Mouse (Mus musculus) testis, adult 2 months (tissue): ENCODE data around the gene Il11ra1. TPM values are rescaled to one million over a fixed set of nuclear protein-coding genes. Genes with fewer than 3 reads are reported as not detected.
"Not testable (repeated sequence)": the region's sequence is repeated elsewhere in the genome, so short reads cannot be mapped to it uniquely, and the experiment has no call there.

Source experiments
- H3K27ac ChIP-seq: fragments of 200-500 bp; 2 replicates; pipeline ENCODE4 v1.5.1; 2012; ENCODE audit warnings: low read depth, low read length; ENCODE audit not compliant: control insufficient read depth, insufficient read depth
- H3K27me3 ChIP-seq: fragments of 200-500 bp; 2 replicates; pipeline ENCODE4 v1.6.1; 2012; ENCODE audit warnings: mild to moderate bottlenecking, low read length, moderate library complexity; ENCODE audit not compliant: control insufficient read depth, insufficient read depth
- H3K36me3 ChIP-seq: fragments of 200-500 bp; 2 replicates; pipeline ENCODE4 v1.6.1; 2012; ENCODE audit warnings: mild to moderate bottlenecking, low read length; ENCODE audit not compliant: control insufficient read depth, insufficient read depth
- H3K4me1 ChIP-seq: fragments of 200-500 bp; 2 replicates; pipeline ENCODE4 v1.6.1; 2012; ENCODE audit warnings: low read length; ENCODE audit not compliant: control insufficient read depth, insufficient read depth
- H3K4me3 ChIP-seq: fragments of 200-500 bp; 2 replicates; pipeline ENCODE4 v1.5.1; 2012; ENCODE audit warnings: low read depth, mild to moderate bottlenecking, low read length, moderate library complexity, mixed read lengths; ENCODE audit not compliant: control insufficient read depth
- CTCF ChIP-seq: fragments of 200-500 bp; IDR thresholded peaks from 2 replicates; pipeline ENCODE4 v1.5.1; 2012; ENCODE audit warnings: low read depth, mild to moderate bottlenecking, inconsistent platforms, low read length, moderate library complexity; ENCODE audit not compliant: control insufficient read depth, insufficient read depth, insufficient replicate concordance
- POLR2A ChIP-seq: fragments of 200-500 bp; IDR thresholded peaks from 2 replicates; pipeline ENCODE4 v1.6.1; 2012; ENCODE audit warnings: low read depth, mild to moderate bottlenecking, inconsistent platforms, low read length, moderate library complexity; ENCODE audit not compliant: control insufficient read depth
- polyA plus RNA-seq: library from polyadenylated mRNA; depleted of rRNA; stranded (reverse); fragments of >200 nt; gene quantifications from 2 replicates; pipeline ENCODE4 v1.2.3, GENCODE M21; 2012

Gene Il11ra1
- polyA plus RNA-seq, 1 experiment, result 11.0 TPM

GRCm38 (mm10) chr4:41681947-41682346, 17.8 kb upstream of the Il11ra1 start:
- Histone ChIP-seq H3K36me3 (no peaks in the 10 kb centered on the region), H3K4me3 (no peak overlapping the region), H3K27ac (no peak overlapping the region), H3K4me1 (no peaks in the 10 kb centered on the region; the same call in 1 of the 2 replicates), H3K27me3 (no peaks in the 10 kb centered on the region)
- TF ChIP-seq POLR2A, result no peak

- TF ChIP-seq POLR2A (no peak), CTCF (no peak)
- H3K27me3 ChIP-seq, result no peaks in the 10 kb centered on the region
- no peaks in the 10 kb centered on the region for H3K36me3 ChIP-seq
- no peaks in the 10 kb centered on the region; the same call in 1 of the 2 replicates for H3K4me1 ChIP-seq
- H3K4me3 ChIP-seq, result no peak overlapping the region
- H3K27ac ChIP-seq, result no peak overlapping the region
Observed at GRCm38 (mm10) chr4:41682789-41683188, 17.0 kb upstream of the Il11ra1 start.

GRCm38 (mm10) chr4:41683303-41683702, 16.5 kb upstream of the Il11ra1 start:
- not testable (repeated sequence) for H3K36me3 ChIP-seq, H3K27me3 ChIP-seq, H3K27ac ChIP-seq, H3K4me3 ChIP-seq, H3K4me1 ChIP-seq

GRCm38 (mm10) chr4:41684131-41684930, 15.5 kb upstream of the Il11ra1 start:
- not testable (repeated sequence) for H3K36me3 ChIP-seq, H3K27ac ChIP-seq, H3K4me3 ChIP-seq, H3K27me3 ChIP-seq, H3K4me1 ChIP-seq

GRCm38 (mm10) chr4:41684931-41685453, 14.8 kb upstream of the Il11ra1 start:
- H3K4me3 ChIP-seq, H3K4me1 ChIP-seq, H3K27me3 ChIP-seq, H3K36me3 ChIP-seq, H3K27ac ChIP-seq: not testable (repeated sequence)

GRCm38 (mm10) chr4:41685882-41686492, 13.8 kb upstream of the Il11ra1 start:
- not testable (repeated sequence) for H3K27ac ChIP-seq, H3K27me3 ChIP-seq, H3K4me1 ChIP-seq, H3K36me3 ChIP-seq, H3K4me3 ChIP-seq

GRCm38 (mm10) chr4:41688562-41688961, 11.2 kb upstream of the Il11ra1 start:
- not testable (repeated sequence) for H3K27ac ChIP-seq, H3K36me3 ChIP-seq, H3K4me1 ChIP-seq, H3K4me3 ChIP-seq, H3K27me3 ChIP-seq

GRCm38 (mm10) chr4:41690014-41690413, 9.8 kb upstream of the Il11ra1 start:
- not testable (repeated sequence) for H3K27me3 ChIP-seq, H3K36me3 ChIP-seq, H3K4me3 ChIP-seq, H3K27ac ChIP-seq, H3K4me1 ChIP-seq

GRCm38 (mm10) chr4:41693511-41693910, 6.3 kb upstream of the Il11ra1 start:
- not testable (repeated sequence) for H3K36me3 ChIP-seq, H3K27ac ChIP-seq, H3K27me3 ChIP-seq, H3K4me3 ChIP-seq, H3K4me1 ChIP-seq

- H3K27me3 ChIP-seq, H3K4me1 ChIP-seq, H3K27ac ChIP-seq, H3K36me3 ChIP-seq, H3K4me3 ChIP-seq: not testable (repeated sequence)
Observed at GRCm38 (mm10) chr4:41695800-41696199, 4.0 kb upstream of the Il11ra1 start.

- H3K36me3 ChIP-seq, H3K4me1 ChIP-seq, H3K4me3 ChIP-seq, H3K27me3 ChIP-seq, H3K27ac ChIP-seq: not testable (repeated sequence)
Observed at GRCm38 (mm10) chr4:41696452-41696851, 3.3 kb upstream of the Il11ra1 start.
